Mouse (Mus musculus) ES-E14 (cell line): Measurements from ENCODE around the gene Cep152.

ENCODE experiments used
- CHD2 ChIP-seq: IDR thresholded peaks from 2 replicates; pipeline ENCODE4 v1.6.1; 2014; ENCODE audit warnings: mild to moderate bottlenecking, low read depth, low read length, inconsistent platforms
- HCFC1 ChIP-seq: IDR thresholded peaks from 2 replicates; pipeline ENCODE4 v1.6.1; 2012; ENCODE audit warnings: low read length, inconsistent platforms, borderline replicate concordance; ENCODE audit not compliant: insufficient read depth
- MAFK ChIP-seq: IDR thresholded peaks from 2 replicates; pipeline ENCODE4 v1.6.1; 2014; ENCODE audit warnings: mild to moderate bottlenecking, low read depth, low read length, inconsistent platforms; ENCODE audit not compliant: insufficient read depth
- ZC3H11A ChIP-seq: IDR thresholded peaks from 2 replicates; pipeline ENCODE4 v1.6.1; 2012; ENCODE audit warnings: low read depth, mild to moderate bottlenecking, inconsistent platforms, low read length, borderline replicate concordance
- ZNF384 ChIP-seq: IDR thresholded peaks from 2 replicates; pipeline ENCODE4 v1.6.1; 2012; ENCODE audit warnings: low read depth, low read length, inconsistent platforms

DNA sequence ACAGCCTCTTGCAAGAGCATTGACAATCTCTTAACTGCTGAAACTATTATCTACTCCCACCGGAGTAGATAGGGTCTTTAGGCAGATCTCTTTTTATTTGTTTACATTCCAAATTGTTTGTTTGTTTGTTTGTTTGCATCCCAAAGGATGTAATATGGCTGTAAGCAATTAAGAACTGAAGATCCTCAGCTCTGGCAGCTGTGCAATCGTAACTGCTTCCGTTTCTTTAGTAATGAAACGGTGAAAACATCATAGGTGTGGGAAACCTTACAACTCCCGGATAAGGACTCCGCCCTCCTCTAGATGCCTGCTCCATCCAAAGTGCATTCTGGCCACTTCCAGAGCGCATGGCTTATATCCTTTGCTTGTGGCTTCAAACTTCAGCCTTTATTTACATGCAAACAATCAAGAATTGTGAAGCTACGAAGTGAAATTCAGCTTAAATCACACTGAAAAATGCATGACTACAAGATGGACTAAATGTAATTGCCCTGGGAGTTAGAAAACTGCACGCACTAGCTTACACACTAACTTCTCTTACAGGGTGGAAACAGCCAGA, 707 bp downstream of the Cep152 start:
- no peak for TF ChIP-seq HCFC1
- no peak for TF ChIP-seq ZC3H11A
- no peak for TF ChIP-seq CHD2
- TF ChIP-seq ZNF384: no peak
- no peak for TF ChIP-seq MAFK
